Mouse (Mus musculus): ENCODE data around the gene Cplx3. TPM values are rescaled to one million over a fixed set of nuclear protein-coding genes. Genes with fewer than 3 reads are reported as not detected.

Cplx3 gene
- polyA plus RNA-seq, 1 experiment from 2014 or later: 1.3 TPM

DNA sequence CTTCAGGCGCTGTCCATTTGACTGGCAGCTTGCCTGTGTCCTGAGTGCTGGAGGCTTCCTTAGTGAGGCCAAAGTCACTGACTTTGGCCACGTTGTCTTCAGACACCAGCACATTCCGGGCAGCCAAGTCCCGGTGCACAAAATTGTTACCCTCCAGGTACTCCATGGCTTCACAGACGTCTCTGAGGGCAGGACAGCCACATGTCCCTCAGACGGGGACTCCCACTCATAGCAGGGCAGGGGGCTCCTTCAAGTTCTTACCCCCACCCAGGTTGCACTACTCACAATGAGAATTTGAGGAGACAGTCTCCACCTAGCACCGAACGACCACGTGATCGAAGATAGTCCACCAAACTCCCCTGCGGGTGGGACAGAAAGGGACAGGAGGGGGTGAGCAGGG, 21.8 kb upstream of the Cplx3 start:
- no peaks in the 10 kb centered on the region for H3K9me3 ChIP-seq (replicated peaks; ENCODE audit: control insufficient read depth, low read length, poor library complexity, severe bottlenecking)
- peaks cover 48% of the 10 kb centered on the region for H3K36me3 ChIP-seq (ENCODE audit: control insufficient read depth, insufficient read depth, low read length)
- 92% methylated on average over 11 of the region's 11 CpGs for WGBS
- H3K4me1 ChIP-seq (ENCODE audit: control insufficient read depth, insufficient read depth, low read length): no peaks in the 10 kb centered on the region
- H3K9ac ChIP-seq (ENCODE audit: low read depth, low read length): no peak overlapping the region
- no peak overlapping the region for H3K4me3 ChIP-seq (ENCODE audit: low read depth, low read length)
- no peaks in the 10 kb centered on the region for H3K27me3 ChIP-seq (ENCODE audit: control insufficient read depth, insufficient read depth, low read depth, low read length)
- ATAC-seq: no peak
- H3K4me2 ChIP-seq (ENCODE audit: low read length): no peak overlapping the region
- H3K27ac ChIP-seq (ENCODE audit: low read length): no peak overlapping the region

DNA sequence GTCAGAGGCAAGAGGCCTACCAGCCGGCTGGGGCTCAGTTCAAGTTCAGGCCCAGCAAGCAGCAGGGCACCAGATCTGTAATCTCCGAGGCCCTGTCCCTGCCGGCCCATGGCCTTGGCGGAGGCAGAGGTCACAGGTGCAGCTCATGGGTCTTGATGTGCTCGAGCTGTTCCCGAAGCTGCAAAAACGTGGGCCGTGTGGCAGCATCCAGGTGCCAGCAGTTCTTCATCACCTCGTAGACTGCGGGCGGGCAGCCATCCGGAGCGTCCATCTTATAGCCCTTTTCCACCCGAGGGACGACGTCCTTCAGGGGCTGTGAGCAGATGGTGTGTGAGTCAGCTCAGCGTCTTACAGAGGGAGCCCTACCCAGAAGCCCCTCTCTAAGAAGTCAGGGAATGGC, 21.1 kb upstream of the Cplx3 start:
- ATAC-seq: no peak
- Histone ChIP-seq H3K27me3 (ENCODE audit: control insufficient read depth, insufficient read depth, low read depth, low read length) (no peaks in the 10 kb centered on the region), H3K36me3 (ENCODE audit: control insufficient read depth, insufficient read depth, low read length) (peaks cover 48% of the 10 kb centered on the region), H3K9me3 (replicated peaks; ENCODE audit: control insufficient read depth, low read length, poor library complexity, severe bottlenecking) (no peaks in the 10 kb centered on the region), H3K4me1 (ENCODE audit: control insufficient read depth, insufficient read depth, low read length) (no peaks in the 10 kb centered on the region), H3K4me3 (ENCODE audit: low read depth, low read length) (no peak overlapping the region), H3K4me2 (ENCODE audit: low read length) (no peak overlapping the region), H3K9ac (ENCODE audit: low read depth, low read length) (no peak overlapping the region), H3K27ac (ENCODE audit: low read length) (no peak overlapping the region)
- 90% methylated on average over 17 of the region's 17 CpGs for WGBS

DNA sequence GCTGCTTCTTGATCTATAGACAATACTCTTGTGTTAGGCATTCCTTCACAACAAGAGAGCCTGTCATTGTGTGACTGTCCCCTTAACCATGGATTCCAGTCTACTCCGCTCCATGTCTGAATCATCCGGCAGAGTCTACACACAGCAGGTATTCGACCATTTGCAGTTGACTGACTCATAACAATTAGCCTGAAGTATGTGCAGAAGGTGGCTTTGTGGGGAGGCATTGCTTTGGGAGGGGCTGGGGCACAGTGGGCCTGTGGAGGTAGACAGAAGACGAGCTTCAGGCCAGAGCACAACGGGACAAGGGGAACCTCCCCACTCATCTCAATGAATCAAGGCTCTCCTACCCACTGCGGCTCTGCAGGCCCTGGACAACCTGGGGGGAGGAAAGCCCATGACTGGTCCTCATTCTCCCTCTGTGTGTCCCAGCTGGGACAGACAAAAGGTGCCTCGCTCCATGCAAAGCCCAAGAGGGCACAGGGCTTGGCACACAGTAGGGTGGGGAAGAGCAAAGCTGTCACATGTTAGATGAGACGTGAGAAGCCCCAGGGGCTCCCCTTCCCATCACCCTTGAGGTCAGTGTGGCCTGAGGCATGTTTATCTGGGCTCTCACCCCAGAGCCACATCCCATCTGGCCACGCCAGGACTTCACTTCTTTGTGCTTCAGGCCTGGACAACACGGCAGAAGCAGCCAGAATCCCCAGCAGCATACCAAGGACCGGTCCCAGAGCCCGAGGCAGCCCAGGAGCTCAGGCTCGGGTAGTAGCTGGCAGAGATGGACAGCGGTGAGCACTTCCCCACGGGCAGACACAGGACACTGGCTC, 19.8 kb upstream of the Cplx3 start:
- ATAC-seq: no peak
- Histone ChIP-seq H3K4me1 (ENCODE audit: control insufficient read depth, insufficient read depth, low read length) (no peaks in the 10 kb centered on the region), H3K27me3 (ENCODE audit: control insufficient read depth, insufficient read depth, low read depth, low read length) (no peaks in the 10 kb centered on the region), H3K27ac (ENCODE audit: low read length) (no peak overlapping the region), H3K9me3 (replicated peaks; ENCODE audit: control insufficient read depth, low read length, poor library complexity, severe bottlenecking) (no peaks in the 10 kb centered on the region), H3K4me3 (ENCODE audit: low read depth, low read length) (no peak overlapping the region), H3K36me3 (ENCODE audit: control insufficient read depth, insufficient read depth, low read length) (peaks cover 46% of the 10 kb centered on the region), H3K4me2 (ENCODE audit: low read length) (no peak overlapping the region), H3K9ac (ENCODE audit: low read depth, low read length) (no peak overlapping the region)
- WGBS: 59% methylated on average over 15 of the region's 15 CpGs

DNA sequence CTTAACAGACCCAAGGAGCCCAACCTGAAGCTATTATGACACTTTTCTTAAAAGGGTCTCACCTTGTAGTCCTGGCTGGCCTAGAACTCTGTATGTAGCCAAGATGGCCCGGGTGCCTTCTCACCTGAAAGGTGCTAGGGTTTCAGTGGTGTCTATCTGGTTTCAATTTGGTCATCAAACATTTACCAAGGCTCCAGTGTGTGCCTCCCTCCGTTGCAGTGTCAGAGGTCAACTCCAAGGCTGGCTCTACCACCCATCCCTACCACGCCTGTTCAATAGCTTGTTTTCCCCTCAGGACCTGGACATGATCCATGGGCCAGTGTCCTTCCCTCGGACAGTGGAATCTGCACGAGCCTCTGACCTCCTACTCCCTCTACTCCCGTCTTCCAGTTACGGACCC, 18.2 kb upstream of the Cplx3 start:
- peaks cover 31% of the 10 kb centered on the region for H3K36me3 ChIP-seq (ENCODE audit: control insufficient read depth, insufficient read depth, low read length)
- 93% methylated on average over 7 of the region's 7 CpGs for WGBS

DNA sequence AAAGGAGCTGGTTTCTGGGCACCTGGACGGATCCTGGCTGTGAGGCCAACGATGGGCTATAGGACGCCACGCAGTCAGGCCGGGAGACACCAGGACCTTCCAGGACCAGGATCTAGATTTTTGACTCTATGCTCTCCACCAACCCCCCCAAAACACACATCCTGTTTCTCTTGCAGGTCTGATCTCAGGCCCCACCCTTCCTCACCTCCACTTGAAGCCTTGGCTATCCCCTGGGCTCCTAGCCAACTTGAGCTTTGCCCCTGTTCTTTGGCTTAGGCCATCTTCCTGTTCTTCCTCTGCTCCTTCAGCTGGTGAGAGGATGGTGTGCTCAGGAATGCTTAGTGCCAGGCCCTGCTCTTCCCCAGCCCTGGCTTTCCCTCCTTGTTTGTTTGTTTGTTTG, 14.6 kb upstream of the Cplx3 start, which contains the start of gene Lman1l:
Gene Lman1l (minus strand): TSS at position 101 of the 400 bp plus-strand sequence.
- WGBS: 85% methylated on average over 5 of the region's 5 CpGs
- H3K27me3 ChIP-seq (ENCODE audit: control insufficient read depth, insufficient read depth, low read depth, low read length): no peaks in the 10 kb centered on the region
- no peak within 1 kb of the TSS for H3K4me3 ChIP-seq (ENCODE audit: low read depth, low read length)
- no peak for ATAC-seq
- H3K9ac ChIP-seq (ENCODE audit: low read depth, low read length): no peak within 1 kb of the TSS
- H3K36me3 ChIP-seq (ENCODE audit: control insufficient read depth, insufficient read depth, low read length): peaks cover 11% of the 10 kb centered on the region
- H3K4me2 ChIP-seq (ENCODE audit: low read length): no peak within 1 kb of the TSS
- H3K4me1 ChIP-seq (ENCODE audit: control insufficient read depth, insufficient read depth, low read length): no peaks in the 10 kb centered on the region
- no peaks in the 10 kb centered on the region for H3K9me3 ChIP-seq (replicated peaks; ENCODE audit: control insufficient read depth, low read length, poor library complexity, severe bottlenecking)
- H3K27ac ChIP-seq (ENCODE audit: low read length): no peak within 1 kb of the TSS

More for the DNA sequence above, 18.2 kb upstream of the Cplx3 start:
- Histone ChIP-seq H3K9me3 (replicated peaks; ENCODE audit: control insufficient read depth, low read length, poor library complexity, severe bottlenecking) (no peaks in the 10 kb centered on the region), H3K9ac (ENCODE audit: low read depth, low read length) (no peak overlapping the region), H3K4me1 (ENCODE audit: control insufficient read depth, insufficient read depth, low read length) (no peaks in the 10 kb centered on the region), H3K27ac (ENCODE audit: low read length) (no peak overlapping the region), H3K4me3 (ENCODE audit: low read depth, low read length) (no peak overlapping the region), H3K27me3 (ENCODE audit: control insufficient read depth, insufficient read depth, low read depth, low read length) (no peaks in the 10 kb centered on the region), H3K4me2 (ENCODE audit: low read length) (no peak overlapping the region)
- no peak for ATAC-seq

DNA sequence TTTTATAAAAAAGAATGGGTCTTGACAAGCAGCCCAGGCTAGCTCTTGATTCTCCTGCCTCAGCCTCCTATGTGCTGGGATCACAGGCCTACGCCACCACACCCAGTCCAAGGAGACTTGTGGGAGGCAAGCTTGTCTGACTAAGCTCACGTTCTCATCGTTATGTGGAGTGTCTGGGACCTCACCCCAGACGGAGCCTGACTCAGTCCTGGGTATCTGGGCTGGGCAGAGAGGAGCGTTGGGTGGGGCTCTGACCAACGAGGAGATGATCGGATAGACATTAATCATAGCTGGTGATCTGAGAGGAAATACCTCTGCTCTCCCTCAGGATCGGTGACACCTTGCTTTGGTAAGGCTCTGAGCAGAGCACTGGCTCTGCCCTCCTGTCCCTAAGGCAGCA, 12.8 kb upstream of the Cplx3 start:
- no peaks in the 10 kb centered on the region for H3K4me1 ChIP-seq (ENCODE audit: control insufficient read depth, insufficient read depth, low read length)
- no peak overlapping the region for H3K9ac ChIP-seq (ENCODE audit: low read depth, low read length)
- 86% methylated on average over 8 of the region's 8 CpGs for WGBS
- no peak for ATAC-seq
- H3K27me3 ChIP-seq (ENCODE audit: control insufficient read depth, insufficient read depth, low read depth, low read length): no peaks in the 10 kb centered on the region
- H3K4me3 ChIP-seq (ENCODE audit: low read depth, low read length): no peak overlapping the region
- H3K9me3 ChIP-seq (replicated peaks; ENCODE audit: control insufficient read depth, low read length, poor library complexity, severe bottlenecking): no peaks in the 10 kb centered on the region
- H3K4me2 ChIP-seq (ENCODE audit: low read length): no peak overlapping the region
- H3K36me3 ChIP-seq (ENCODE audit: control insufficient read depth, insufficient read depth, low read length): no peaks in the 10 kb centered on the region
- H3K27ac ChIP-seq (ENCODE audit: low read length): no peak overlapping the region

DNA sequence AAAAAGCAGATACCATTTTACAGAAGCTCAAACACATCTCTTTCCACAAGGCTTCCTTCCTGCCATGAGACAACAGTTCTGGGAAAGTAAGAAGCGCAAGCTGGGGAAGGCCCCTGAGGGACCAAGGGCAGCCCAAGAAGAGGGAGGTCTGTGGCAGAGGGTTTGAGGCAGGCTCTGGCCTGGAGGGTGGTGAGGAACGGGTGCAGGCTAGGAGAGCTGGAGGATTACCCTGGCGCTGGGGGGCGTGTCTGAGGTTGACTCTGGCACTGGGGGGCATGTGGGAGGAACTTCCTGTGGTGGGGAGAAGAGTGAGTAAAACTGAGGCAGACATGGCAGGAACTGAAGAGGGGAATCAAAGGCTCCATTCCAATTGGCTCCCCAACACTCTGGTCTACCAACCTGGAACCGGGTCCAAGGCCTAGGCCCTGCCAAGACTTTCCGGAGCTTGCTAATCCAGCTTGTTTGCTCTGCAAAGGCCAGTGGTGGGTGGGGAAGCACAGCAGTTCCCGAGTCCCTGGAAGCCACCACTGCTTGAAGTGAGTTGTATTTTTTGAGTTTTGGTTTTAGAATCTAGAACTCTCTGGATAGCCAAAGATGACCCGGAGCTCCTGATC, 11.6 kb upstream of the Cplx3 start:
- WGBS: 80% methylated on average over 7 of the region's 8 CpGs
- no peak overlapping the region for H3K4me2 ChIP-seq (ENCODE audit: low read length)
- no peak for ATAC-seq

DNA sequence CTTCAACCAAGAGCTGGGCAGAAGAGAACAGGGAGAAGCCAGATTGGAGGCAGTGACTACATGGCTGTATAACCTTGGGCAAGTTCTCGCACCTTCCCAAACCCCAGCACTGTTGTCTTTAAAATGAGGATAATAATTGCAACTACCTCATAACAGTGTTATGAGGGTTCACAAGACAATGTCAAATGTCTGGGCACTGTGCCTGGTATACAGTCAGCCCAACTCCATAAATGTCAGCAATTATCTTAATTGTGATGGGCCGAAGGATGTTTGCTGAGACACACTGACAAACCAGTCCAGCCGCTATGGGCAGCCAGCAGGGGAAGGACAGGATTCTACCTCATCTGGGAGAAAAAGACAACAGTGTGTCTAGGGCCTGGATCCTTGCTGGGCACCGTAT, 8.7 kb upstream of the Cplx3 start:
- no peak overlapping the region for H3K4me2 ChIP-seq (ENCODE audit: low read length)
- 95% methylated on average over 4 of the region's 4 CpGs for WGBS
- H3K4me1 ChIP-seq (ENCODE audit: control insufficient read depth, insufficient read depth, low read length): peaks cover 4% of the 10 kb centered on the region; the same call in 1 of the 2 replicates
- no peak overlapping the region for H3K27ac ChIP-seq (ENCODE audit: low read length)
- no peaks in the 10 kb centered on the region for H3K27me3 ChIP-seq (ENCODE audit: control insufficient read depth, insufficient read depth, low read depth, low read length)
- H3K4me3 ChIP-seq (ENCODE audit: low read depth, low read length): no peak overlapping the region
- no peak for ATAC-seq
- H3K9ac ChIP-seq (ENCODE audit: low read depth, low read length): no peak overlapping the region
- no peaks in the 10 kb centered on the region for H3K36me3 ChIP-seq (ENCODE audit: control insufficient read depth, insufficient read depth, low read length)
- no peaks in the 10 kb centered on the region for H3K9me3 ChIP-seq (replicated peaks; ENCODE audit: control insufficient read depth, low read length, poor library complexity, severe bottlenecking)

More for the DNA sequence above, 11.6 kb upstream of the Cplx3 start:
- no peaks in the 10 kb centered on the region for H3K27me3 ChIP-seq (ENCODE audit: control insufficient read depth, insufficient read depth, low read depth, low read length)
- no peaks in the 10 kb centered on the region for H3K4me1 ChIP-seq (ENCODE audit: control insufficient read depth, insufficient read depth, low read length)
- no peak overlapping the region for H3K27ac ChIP-seq (ENCODE audit: low read length)
- no peak overlapping the region for H3K4me3 ChIP-seq (ENCODE audit: low read depth, low read length)
- no peaks in the 10 kb centered on the region for H3K36me3 ChIP-seq (ENCODE audit: control insufficient read depth, insufficient read depth, low read length)
- H3K9ac ChIP-seq (ENCODE audit: low read depth, low read length): no peak overlapping the region
- no peaks in the 10 kb centered on the region for H3K9me3 ChIP-seq (replicated peaks; ENCODE audit: control insufficient read depth, low read length, poor library complexity, severe bottlenecking)

DNA sequence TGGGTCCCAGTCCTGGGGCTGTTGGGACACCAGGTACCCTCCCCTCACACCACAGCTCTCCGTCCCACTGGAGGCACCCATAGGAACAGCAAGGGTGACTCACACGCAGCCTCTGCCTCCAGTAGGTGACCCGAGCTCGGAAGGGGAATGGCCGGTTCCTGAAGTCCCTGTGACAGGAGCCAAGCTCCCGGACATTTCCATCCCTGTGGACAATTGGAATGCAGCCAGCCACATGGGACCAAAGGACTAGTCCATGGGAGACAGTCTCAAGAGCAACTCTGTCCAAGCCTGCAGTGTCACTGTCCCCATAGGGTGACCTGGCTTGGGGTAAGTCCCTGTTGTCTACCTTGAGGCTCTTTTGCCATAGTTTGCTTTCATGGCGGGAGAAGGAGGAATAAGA, 7.9 kb upstream of the Cplx3 start:
- H3K4me2 ChIP-seq (ENCODE audit: low read length): no peak overlapping the region
- no peak overlapping the region for H3K4me3 ChIP-seq (ENCODE audit: low read depth, low read length)
- no peak overlapping the region for H3K27ac ChIP-seq (ENCODE audit: low read length)
- peaks cover 4% of the 10 kb centered on the region; the same call in 1 of the 2 replicates for H3K4me1 ChIP-seq (ENCODE audit: control insufficient read depth, insufficient read depth, low read length)
- H3K9ac ChIP-seq (ENCODE audit: low read depth, low read length): no peak overlapping the region
- WGBS: 81% methylated on average over 7 of the region's 7 CpGs
- no peak for ATAC-seq
- H3K9me3 ChIP-seq (replicated peaks; ENCODE audit: control insufficient read depth, low read length, poor library complexity, severe bottlenecking): no peaks in the 10 kb centered on the region
- no peaks in the 10 kb centered on the region for H3K36me3 ChIP-seq (ENCODE audit: control insufficient read depth, insufficient read depth, low read length)
- no peaks in the 10 kb centered on the region for H3K27me3 ChIP-seq (ENCODE audit: control insufficient read depth, insufficient read depth, low read depth, low read length)
